Mouse (Mus musculus): ENCODE measurements at regions not wholly inside any gene's neighbourhood (a gene's known extent, or its start where the extent isn't known, plus 50 kb on each side); places are given as distances from the start of the nearest gene placed in this dataset.

DNA sequence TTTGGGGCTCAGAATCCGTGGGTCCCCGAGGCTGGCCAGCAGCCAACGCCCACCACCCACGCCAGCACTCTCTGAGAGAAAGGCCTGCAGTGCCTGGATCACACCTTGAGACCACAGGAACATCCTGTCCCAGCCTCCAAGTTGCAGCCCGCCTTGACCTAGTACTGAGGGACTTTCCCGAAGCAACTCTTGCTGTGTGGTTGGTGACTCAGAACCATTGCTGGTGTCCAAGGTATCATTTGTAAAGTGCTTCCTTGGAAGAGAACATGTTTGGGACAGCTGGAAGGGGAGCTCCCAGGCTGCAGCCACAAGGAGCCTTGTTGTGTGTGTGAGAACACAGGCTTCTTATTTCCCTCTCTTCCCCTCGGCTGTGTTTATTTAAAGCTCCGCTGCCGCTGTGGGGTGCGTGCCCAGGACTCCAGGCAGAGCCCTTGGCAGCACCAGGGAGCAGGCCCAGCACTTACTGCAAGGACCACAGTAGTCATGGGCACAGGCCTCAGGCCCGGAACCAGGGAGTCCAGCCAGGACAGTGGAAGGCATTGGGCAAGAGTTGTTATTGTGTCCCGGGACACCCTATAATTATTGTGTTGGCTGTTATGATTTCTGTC is 2153.8 kb upstream of the Gm7489 start:
- DNase-seq (ENCODE audit: low spot score), result peak; percentile 47

DNA sequence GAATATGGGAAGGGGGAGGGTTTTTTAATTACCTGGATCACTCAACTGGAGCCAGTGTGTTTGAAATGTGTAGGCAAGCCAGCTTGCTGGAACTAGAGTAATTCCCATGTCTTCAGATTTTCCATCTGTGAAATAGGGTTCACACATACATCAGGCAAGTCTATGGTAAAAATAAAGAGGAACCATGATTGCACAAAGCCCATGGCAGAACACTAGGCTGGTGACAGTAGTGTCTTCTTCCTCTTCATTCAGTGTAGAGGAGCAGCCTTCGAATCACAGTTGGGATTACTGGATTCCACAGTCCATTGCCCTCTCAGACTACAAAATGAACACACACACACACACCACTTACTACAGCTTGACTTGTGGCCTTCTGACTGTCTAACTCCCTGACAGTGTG is 2150.5 kb upstream of the Gm7489 start:
- no peak for DNase-seq (ENCODE audit: low spot score)
